In the genomic region with DNA sequence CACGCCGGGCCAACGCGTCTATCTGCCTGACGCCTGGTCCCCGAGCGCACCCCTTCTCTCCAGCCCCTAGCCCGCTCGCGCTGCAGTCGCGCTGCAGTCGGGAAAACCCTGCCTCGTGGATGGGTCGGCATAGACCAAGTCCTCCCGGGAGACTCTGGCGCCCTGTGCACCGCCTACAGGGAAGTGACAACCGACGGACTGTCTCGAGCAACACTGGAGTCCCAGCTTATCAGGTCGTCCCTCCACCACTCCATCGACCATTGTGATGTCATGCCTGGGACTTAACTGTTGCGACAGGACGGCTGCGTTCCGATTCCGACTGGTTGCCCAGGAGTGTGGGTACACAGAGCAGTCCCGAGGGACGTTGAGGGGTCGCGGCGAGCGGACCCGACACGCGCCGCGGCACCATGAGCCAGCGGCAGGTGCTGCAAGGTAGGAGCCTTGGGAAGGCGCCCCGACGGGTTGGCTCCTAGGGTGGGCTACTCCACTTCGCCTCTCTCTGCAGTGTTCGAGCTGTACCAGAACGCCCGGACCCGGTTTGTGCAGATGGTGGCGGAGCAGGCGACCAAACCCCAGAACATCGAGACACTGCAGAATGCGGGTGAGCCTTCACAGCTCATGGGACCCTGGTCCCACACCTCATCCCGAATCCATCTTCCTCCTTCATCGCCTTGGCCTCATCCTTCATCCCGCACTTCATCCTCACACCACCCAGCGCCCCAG, we compare ENCODE assay signal across 8 mouse cellular contexts. TPM values are rescaled to one million over a fixed set of nuclear protein-coding genes. Genes with fewer than 3 reads are reported as not detected.
DNase-seq lines count a peak whose midpoint lies in the region; ATAC-seq and TF ChIP-seq lines count a peak whose summit lies in the region.
"Had no signal": no experiment of that assay in that cellular context is flagged by ENCODE, and none has a peak within 500 bp of the region (broad histone marks: within the 10 kb centered on the region; RNA-seq: fewer than 3 reads in every experiment).

No protein-coding gene starts in this region.

- TF ChIP-seq CTCF in lung, adult 2 months (IDR thresholded peaks at IDR 0.05; ENCODE audit: insufficient read depth, low read length): no peak
- TF ChIP-seq CTCF in bone marrow macrophage, adult 2 months (IDR thresholded peaks at IDR 0.05; ENCODE audit: low read depth, low read length): no peak
- no peak for TF ChIP-seq CTCF in intestine, postnatal 0 days (IDR thresholded peaks at IDR 0.05; ENCODE audit: low read depth)

- no peak overlapping the region for H3K4me3 ChIP-seq in lung, adult 2 months (replicated peaks; ENCODE audit: extremely low read depth, low read depth, low read length)
- H3K4me3 ChIP-seq in bone marrow macrophage, adult 2 months (ENCODE audit: insufficient read depth, low read length): peak overlapping the region; percentile 40
- peak overlapping the region; percentile 14 for H3K4me3 ChIP-seq in forebrain, embryonic 13.5 days
- H3K4me3 ChIP-seq in intestine, postnatal 0 days (ENCODE audit: low read depth, low read length): peak overlapping the region; percentile 24
- 0 out of 2 replicates have a peak overlapping the region, but pooled peaks have one; percentile 21 for H3K4me3 ChIP-seq in midbrain, embryonic 12.5 days

- DNase-seq in lung, adult 2 months: peak; percentile 36
- DNase-seq in lung, postnatal 36 days: no peak
- DNase-seq in gastrocnemius, postnatal 25 days: no peak

- no peak overlapping the region for H3K27ac ChIP-seq in bone marrow macrophage, adult 2 months (ENCODE audit: insufficient read depth, low read depth, low read length)
- no peak overlapping the region for H3K27ac ChIP-seq in forebrain, embryonic 13.5 days
- H3K27ac ChIP-seq in intestine, postnatal 0 days (ENCODE audit: low read depth, low read length): no peak overlapping the region
- no peak overlapping the region for H3K27ac ChIP-seq in midbrain, embryonic 12.5 days (replicated peaks)

- WGBS in lung, adult 2 months: 3% methylated on average over 56 of the region's 56 CpGs
- 1% methylated on average over 56 of the region's 56 CpGs for WGBS in forebrain, embryonic 13.5 days
- WGBS in intestine, postnatal 0 days: 2% methylated on average over 56 of the region's 56 CpGs
- under 1% methylated on average over 56 of the region's 56 CpGs for WGBS in midbrain, embryonic 12.5 days

- peak overlapping the region; percentile 36 for H3K4me2 ChIP-seq in forebrain, embryonic 13.5 days
- peak overlapping the region; percentile 37 for H3K4me2 ChIP-seq in intestine, postnatal 0 days (replicated peaks; ENCODE audit: low read depth)
- H3K4me2 ChIP-seq in midbrain, embryonic 12.5 days (replicated peaks): peak overlapping the region; percentile 19

- H3K9ac ChIP-seq in forebrain, embryonic 13.5 days: no peak overlapping the region
- no peak overlapping the region for H3K9ac ChIP-seq in intestine, postnatal 0 days (ENCODE audit: low read depth, low read length)
- no peak overlapping the region for H3K9ac ChIP-seq in midbrain, embryonic 12.5 days (replicated peaks)

- no peaks in the 10 kb centered on the region for H3K36me3 ChIP-seq in forebrain, embryonic 13.5 days (ENCODE audit: poor library complexity, severe bottlenecking)
- no peaks in the 10 kb centered on the region for H3K36me3 ChIP-seq in intestine, postnatal 0 days (ENCODE audit: control insufficient read depth, insufficient read depth)
- H3K36me3 ChIP-seq in midbrain, embryonic 12.5 days: no peaks in the 10 kb centered on the region

- TF ChIP-seq POLR2A in lung, adult 2 months (IDR thresholded peaks at IDR 0.05; ENCODE audit: borderline replicate concordance, extremely low read depth, low read depth, low read length): no peak
- TF ChIP-seq POLR2A in bone marrow macrophage, adult 2 months (IDR thresholded peaks at IDR 0.05; ENCODE audit: borderline replicate concordance, low read depth, low read length): no peak

- peaks cover 76% of the 10 kb centered on the region for H3K27me3 ChIP-seq in forebrain, embryonic 13.5 days
- peaks cover 74% of the 10 kb centered on the region for H3K27me3 ChIP-seq in intestine, postnatal 0 days (replicated peaks; ENCODE audit: control insufficient read depth, insufficient read depth, low read length)
- peaks cover 58% of the 10 kb centered on the region for H3K27me3 ChIP-seq in midbrain, embryonic 12.5 days

- H3K4me1 ChIP-seq in lung, adult 2 months (ENCODE audit: control insufficient read depth, insufficient read depth, low read length): 0 out of 2 replicates have a peak, but pooled peaks cover 2% of the 10 kb centered on the region
- 0 out of 2 replicates have a peak, but pooled peaks cover 3% of the 10 kb centered on the region for H3K4me1 ChIP-seq in bone marrow macrophage, adult 2 months (ENCODE audit: control insufficient read depth, insufficient read depth, low read length)
- H3K4me1 ChIP-seq in forebrain, embryonic 13.5 days: peaks cover 21% of the 10 kb centered on the region
- no peaks in the 10 kb centered on the region for H3K4me1 ChIP-seq in intestine, postnatal 0 days (replicated peaks; ENCODE audit: control insufficient read depth, insufficient read depth, low read length)
- peaks cover 20% of the 10 kb centered on the region; the same call in 1 of the 2 replicates for H3K4me1 ChIP-seq in midbrain, embryonic 12.5 days

- H3K9me3 ChIP-seq in forebrain, embryonic 13.5 days (replicated peaks): no peaks in the 10 kb centered on the region
- H3K9me3 ChIP-seq in intestine, postnatal 0 days (ENCODE audit: control insufficient read depth): no peaks in the 10 kb centered on the region
- no peaks in the 10 kb centered on the region for H3K9me3 ChIP-seq in midbrain, embryonic 12.5 days

- no peak for ATAC-seq in forebrain, embryonic 13.5 days
- no peak for ATAC-seq in intestine, postnatal 0 days
- ATAC-seq in midbrain, embryonic 12.5 days (ENCODE audit: low FRiP score, low read depth): no peak; the same call in 1 of the 2 replicates

RNA-seq across cellular contexts. Expression of a gene that starts 5.0 kb away (rescaled TPM):
- 0.46 and 0.79 TPM in 2 replicates for polyA plus RNA-seq in lung, adult 2 months (2012; rRNA removed)
- not detected in 2 replicates for polyA plus RNA-seq in bone marrow macrophage, adult 2 months (2012; ENCODE audit: insufficient read depth, insufficient read length, missing spikeins)
- polyA plus RNA-seq in forebrain, embryonic 13.5 days (2015; fragmentation: Nextera tagmentation; extraction: Ambion mirVana): 0.20 and 0.32 TPM in 2 replicates
- polyA plus RNA-seq in intestine, postnatal 0 days (2015; fragmentation: Nextera tagmentation; extraction: Ambion mirVana): 0.08 TPM in 1 of 2 replicates, not detected in the other
- 0.32 and 0.35 TPM in 2 replicates for polyA plus RNA-seq in midbrain, embryonic 12.5 days (2016; fragmentation: Nextera tagmentation; extraction: Ambion mirVana)
- total RNA-seq in gastrocnemius, postnatal 25 days (2021): under 1 TPM in 1 of 2 experiments, not detected in 1; 0.36 TPM
- polyA plus RNA-seq: liver, embryonic 16.5 days had no signal

RNA-seq across cellular contexts. Expression of a gene that starts 22.0 kb away (rescaled TPM):
- 16.2 and 19.0 TPM in 2 replicates for polyA plus RNA-seq in lung, adult 2 months (2012; rRNA removed)
- polyA plus RNA-seq in bone marrow macrophage, adult 2 months (2012; ENCODE audit: insufficient read depth, insufficient read length, missing spikeins): 22.4 and 24.6 TPM in 2 replicates
- polyA plus RNA-seq in forebrain, embryonic 13.5 days (2015; fragmentation: Nextera tagmentation; extraction: Ambion mirVana): 34.4 and 35.5 TPM in 2 replicates
- 9.9 and 10.3 TPM in 2 replicates for polyA plus RNA-seq in intestine, postnatal 0 days (2015; fragmentation: Nextera tagmentation; extraction: Ambion mirVana)
- 36.4 and 44.4 TPM in 2 replicates for polyA plus RNA-seq in midbrain, embryonic 12.5 days (2016; fragmentation: Nextera tagmentation; extraction: Ambion mirVana)
- 10 to 100 TPM; 29.9 to 42.7 TPM for total RNA-seq in gastrocnemius, postnatal 25 days (2021)

RNA-seq across cellular contexts. Expression of a gene that starts 26.6 kb away (rescaled TPM):
- 36.6 and 38.0 TPM in 2 replicates for polyA plus RNA-seq in lung, adult 2 months (2012; rRNA removed)
- polyA plus RNA-seq in bone marrow macrophage, adult 2 months (2012; ENCODE audit: insufficient read depth, insufficient read length, missing spikeins): 140 and 147 TPM in 2 replicates
- polyA plus RNA-seq in forebrain, embryonic 13.5 days (2015; fragmentation: Nextera tagmentation; extraction: Ambion mirVana): 211 and 226 TPM in 2 replicates
- 205 and 218 TPM in 2 replicates for polyA plus RNA-seq in intestine, postnatal 0 days (2015; fragmentation: Nextera tagmentation; extraction: Ambion mirVana)
- polyA plus RNA-seq in midbrain, embryonic 12.5 days (2016; fragmentation: Nextera tagmentation; extraction: Ambion mirVana): 135 and 145 TPM in 2 replicates
- 10 to 100 TPM; 89.2 to 91.5 TPM for total RNA-seq in gastrocnemius, postnatal 25 days (2021)
